Mouse (Mus musculus) layer of hippocampus, postnatal 25 days (tissue): Measurements from ENCODE around the gene Them7. TPM values are rescaled to one million over a fixed set of nuclear protein-coding genes. Genes with fewer than 3 reads are reported as not detected.

Experiments
- DNase-seq, 2 experiments: peaks; one replicate each; pipeline ENCODE4 v3.0.0; 2022; ENCODE audit warnings: mixed read lengths in 2 of 2, low spot score in 1 of 2; ENCODE audit errors: extremely low spot score in 1 of 2
- total RNA-seq, 2 experiments: library from RNA; stranded (reverse); gene quantifications; 2 replicates each; pipeline ENCODE4 v1.2.3; 2021

The Them7 gene
- total RNA-seq, result not detected

DNA sequence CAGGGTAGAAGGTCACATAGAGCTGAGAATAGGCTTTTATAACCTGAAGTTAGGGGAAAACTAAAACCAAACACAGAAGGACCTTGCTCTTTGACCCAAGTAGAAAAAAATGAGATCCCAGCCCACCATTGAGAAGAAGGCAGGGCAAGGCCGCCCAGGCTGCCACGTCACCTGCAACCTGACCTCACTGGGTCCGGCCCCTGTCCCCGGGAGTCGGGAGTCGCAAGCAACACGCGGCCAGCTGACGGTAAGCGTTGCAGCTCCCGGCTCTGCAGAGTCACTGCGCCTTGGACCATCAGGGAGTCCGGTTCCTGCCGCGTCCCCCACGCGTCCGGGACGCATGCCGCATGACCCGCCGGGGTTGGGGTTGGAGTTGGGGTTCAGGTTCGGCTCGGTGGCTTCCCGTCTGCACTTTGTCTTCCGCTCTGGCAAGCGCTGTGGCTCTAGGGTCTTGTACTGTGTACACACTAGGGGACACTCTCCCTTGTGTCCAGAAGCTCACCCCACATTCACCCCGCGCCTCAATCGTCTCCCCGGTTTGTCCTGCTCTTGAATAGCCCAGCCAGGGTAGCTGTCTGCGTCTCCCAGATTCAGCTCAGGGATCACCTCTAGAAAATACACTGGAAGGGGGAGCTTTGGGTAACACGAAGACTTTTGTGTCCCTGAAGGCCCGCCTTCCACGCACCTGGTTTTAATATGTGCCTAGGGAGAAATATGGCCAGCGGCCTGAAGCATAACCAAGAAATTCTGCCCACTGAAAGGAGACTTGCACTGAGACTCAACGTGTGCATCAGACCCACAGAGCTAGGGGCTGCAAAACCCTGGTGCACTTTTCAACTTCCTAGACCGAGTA is at the start of gene Them7:
Gene Them7, plus strand, starts transcription at position 187 of the 853 bp plus-strand sequence.
- no peak for DNase-seq

- DNase-seq, result no peak
These were observed 45.2 kb upstream of the Them7 start for GRCm38 (mm10) chr2:105178871-105179270.

GRCm38 (mm10) chr2:105182501-105182900 is 41.6 kb upstream of the Them7 start:
- no peak for DNase-seq

GRCm38 (mm10) chr2:105185140-105185539 is 39.0 kb upstream of the Them7 start:
- no peak for DNase-seq

- no peak for DNase-seq
These were observed 38.2 kb upstream of the Them7 start for GRCm38 (mm10) chr2:105185768-105186529.

DNA sequence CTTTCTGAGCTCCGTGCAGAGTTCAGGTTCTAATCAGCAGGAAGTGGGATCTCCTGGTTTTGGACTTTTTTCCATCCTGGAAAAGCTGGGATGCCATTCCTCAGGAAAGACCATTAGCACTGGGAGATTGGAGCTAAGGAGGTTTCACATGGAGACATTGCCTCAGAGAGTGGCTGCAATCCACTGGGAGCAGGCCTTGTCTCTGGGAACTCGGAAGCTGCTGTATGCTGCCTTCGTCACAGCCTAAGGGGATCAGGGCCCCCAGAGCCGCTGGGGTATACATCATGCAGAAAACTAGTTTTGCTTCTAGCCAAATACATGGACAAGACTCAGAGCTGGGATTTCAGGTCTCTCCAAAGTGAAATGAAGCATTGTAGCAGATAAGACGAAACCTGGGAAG is 37.5 kb upstream of the Them7 start:
- no peak for DNase-seq

DNA sequence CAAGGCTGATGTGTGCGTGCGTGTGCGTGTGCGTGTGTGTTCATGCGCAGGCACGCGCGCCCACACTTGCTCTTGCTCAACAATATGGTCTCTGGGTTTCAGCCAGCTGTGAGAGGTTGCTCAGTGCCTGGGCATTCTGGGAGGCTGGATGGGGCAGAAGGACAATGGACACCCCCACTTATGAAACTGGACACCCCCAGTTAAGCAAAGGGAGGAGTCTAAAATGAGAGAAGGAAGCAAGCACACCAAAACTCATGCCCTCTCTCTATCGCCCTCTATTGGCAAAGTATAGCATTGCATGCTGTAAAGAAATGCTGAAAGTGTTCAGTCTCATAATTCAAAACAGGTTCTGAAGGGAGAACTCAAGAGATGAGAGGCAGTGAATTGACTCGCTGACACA is 35.9 kb upstream of the Them7 start:
- DNase-seq, result no peak

GRCm38 (mm10) chr2:105189352-105189751 is 34.8 kb upstream of the Them7 start:
- no peak for DNase-seq

GRCm38 (mm10) chr2:105200152-105200551 is 24.0 kb upstream of the Them7 start:
- no peak for DNase-seq

GRCm38 (mm10) chr2:105206563-105207174 is 17.5 kb upstream of the Them7 start:
- DNase-seq, result no peak

DNA sequence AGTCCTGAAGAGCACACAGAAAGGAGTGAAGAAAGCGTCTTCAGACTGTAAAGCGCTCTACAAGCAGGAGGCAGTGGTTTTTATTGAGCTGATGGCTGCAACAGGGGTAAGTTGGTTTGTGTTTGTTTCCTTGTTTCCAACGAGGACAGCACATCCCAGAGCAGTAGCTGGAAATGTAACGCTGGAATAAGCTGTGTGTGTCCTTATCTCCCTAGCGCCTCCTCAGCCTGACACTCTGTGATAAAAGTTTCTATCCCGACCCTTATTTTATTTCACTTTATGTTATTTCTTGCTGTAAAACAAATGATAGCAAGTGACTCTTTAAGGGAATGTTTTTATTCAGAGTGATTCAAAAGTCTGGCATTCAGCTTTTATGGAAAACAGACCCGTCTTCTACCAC is 11.3 kb upstream of the Them7 start:
- DNase-seq, result no peak

DNA sequence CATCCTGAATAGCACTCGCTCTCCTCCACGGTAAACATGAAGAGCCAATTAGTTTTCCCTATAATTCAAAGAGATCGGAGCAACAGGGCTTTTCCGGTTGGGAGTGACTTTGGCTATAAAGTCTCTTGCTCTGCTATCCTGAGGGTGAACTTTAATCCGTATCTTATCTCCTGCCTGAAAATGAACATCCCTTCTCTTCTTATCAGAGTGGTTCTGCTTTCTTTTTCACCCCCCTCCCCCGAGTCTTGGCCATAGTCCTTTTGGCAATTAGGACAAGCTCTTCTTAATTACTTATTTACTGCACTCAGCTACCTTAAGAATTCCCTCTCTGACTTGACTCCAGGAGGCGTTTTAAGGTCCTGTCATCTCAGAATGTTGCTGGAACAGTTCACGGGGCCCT is 8.2 kb upstream of the Them7 start:
- no peak for DNase-seq

GRCm38 (mm10) chr2:105219229-105219628 is 4.9 kb upstream of the Them7 start:
- no peak for DNase-seq

GRCm38 (mm10) chr2:105219664-105220063 is 4.5 kb upstream of the Them7 start:
- DNase-seq, result no peak

- DNase-seq, result no peak
These were observed 3.3 kb upstream of the Them7 start for GRCm38 (mm10) chr2:105220738-105221303.

GRCm38 (mm10) chr2:105223606-105224005 is 514 bp upstream of the Them7 start:
- DNase-seq, result no peak

GRCm38 (mm10) chr2:105224987-105225375 is 861 bp downstream of the Them7 start:
- DNase-seq, result no peak

DNA sequence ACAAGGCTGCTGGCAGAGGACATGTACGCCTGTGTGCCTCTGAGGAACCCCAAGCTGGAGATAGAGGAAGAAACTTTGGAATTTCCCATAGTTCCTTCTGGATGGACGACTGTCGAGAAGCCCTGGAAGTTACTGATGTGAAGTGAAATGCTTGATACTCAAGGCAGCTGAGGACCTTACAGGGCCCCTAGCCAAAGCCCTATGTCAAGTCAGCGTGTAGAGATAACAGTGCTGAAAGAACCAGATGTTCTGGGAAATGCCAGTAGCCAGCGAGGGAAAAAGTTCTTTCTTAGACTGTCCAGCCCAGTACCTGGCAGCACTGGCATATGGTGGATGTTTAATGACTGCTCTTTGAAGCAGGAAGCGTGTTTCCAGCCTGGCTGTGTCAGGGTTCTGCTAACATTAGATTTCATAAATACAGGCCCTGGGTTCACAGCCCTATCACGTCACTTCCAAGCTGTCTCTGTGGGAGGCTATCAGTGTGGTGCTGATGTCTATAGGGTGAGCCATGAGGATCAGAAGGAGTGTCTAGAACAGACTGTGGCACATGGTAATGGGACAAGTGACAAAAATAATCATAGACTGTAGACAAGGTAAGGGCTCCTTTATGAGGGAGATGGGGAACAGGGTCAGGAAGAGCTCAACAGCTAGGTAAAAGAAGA is 2.3 kb downstream of the Them7 start:
- DNase-seq, result no peak

GRCm38 (mm10) chr2:105228416-105228815 is 4.3 kb downstream of the Them7 start:
- no peak for DNase-seq

- peak; percentile 54 to 87 for DNase-seq
These were observed 6.2 kb downstream of the Them7 start for GRCm38 (mm10) chr2:105230333-105230732.
